Mouse (Mus musculus) embryonic facial prominence, embryonic 10.5 days (tissue): ENCODE data around the gene Cgnl1. TPM values are rescaled to one million over a fixed set of nuclear protein-coding genes. Genes with fewer than 3 reads are reported as not detected.
A peak's percentile ranks its signal among the peaks of the same experiment; 100 is the strongest.

Experiments
- DNase-seq: peaks from one replicate; pipeline ENCODE4 v3.0.0-alpha.2; 2017; ENCODE audit warnings: low spot score
- H3K27ac ChIP-seq: fragments of 300-500 bp; sonication (generic); replicated peaks from 2 replicates; pipeline ENCODE4 v1.5.1; 2016; ENCODE audit warnings: mild to moderate bottlenecking
- H3K27me3 ChIP-seq: fragments of 300-500 bp; sonication (generic); replicated peaks from 2 replicates; pipeline ENCODE4 v1.6.1; 2016; ENCODE audit warnings: low read depth, mild to moderate bottlenecking; ENCODE audit not compliant: poor library complexity, severe bottlenecking
- H3K36me3 ChIP-seq: fragments of 300-500 bp; sonication (generic); replicated peaks from 2 replicates; pipeline ENCODE4 v1.6.1; 2016; ENCODE audit warnings: mild to moderate bottlenecking, moderate library complexity
- H3K4me1 ChIP-seq: fragments of 300-500 bp; sonication (generic); 2 replicates; pipeline ENCODE4 v1.6.1; 2016
- H3K4me3 ChIP-seq: fragments of 300-500 bp; sonication (generic); 2 replicates; pipeline ENCODE4 v1.5.1; 2016; ENCODE audit warnings: mild to moderate bottlenecking, moderate library complexity
- H3K9me3 ChIP-seq: fragments of 300-500 bp; sonication (generic); 2 replicates; pipeline ENCODE4 v1.6.1; 2016; ENCODE audit warnings: mild to moderate bottlenecking
- WGBS: fragments of 180-500 bp; shearing (Covaris S2); methylation state at CpG from one replicate; pipeline ENCODE4 v1.1.7; 2016; 5-methylcytosine and 5-hydroxymethylcytosine counted together
- polyA plus RNA-seq: library from polyadenylated mRNA; unstranded; fragments of >200 nt; fragmentation: Nextera tagmentation; extraction: Ambion mirVana; gene quantifications from 2 replicates; pipeline ENCODE4 v1.2.1, GENCODE M21; 2016

Cgnl1 gene
- polyA plus RNA-seq, 1 experiment from 2014 or later = 10.8 TPM

DNA sequence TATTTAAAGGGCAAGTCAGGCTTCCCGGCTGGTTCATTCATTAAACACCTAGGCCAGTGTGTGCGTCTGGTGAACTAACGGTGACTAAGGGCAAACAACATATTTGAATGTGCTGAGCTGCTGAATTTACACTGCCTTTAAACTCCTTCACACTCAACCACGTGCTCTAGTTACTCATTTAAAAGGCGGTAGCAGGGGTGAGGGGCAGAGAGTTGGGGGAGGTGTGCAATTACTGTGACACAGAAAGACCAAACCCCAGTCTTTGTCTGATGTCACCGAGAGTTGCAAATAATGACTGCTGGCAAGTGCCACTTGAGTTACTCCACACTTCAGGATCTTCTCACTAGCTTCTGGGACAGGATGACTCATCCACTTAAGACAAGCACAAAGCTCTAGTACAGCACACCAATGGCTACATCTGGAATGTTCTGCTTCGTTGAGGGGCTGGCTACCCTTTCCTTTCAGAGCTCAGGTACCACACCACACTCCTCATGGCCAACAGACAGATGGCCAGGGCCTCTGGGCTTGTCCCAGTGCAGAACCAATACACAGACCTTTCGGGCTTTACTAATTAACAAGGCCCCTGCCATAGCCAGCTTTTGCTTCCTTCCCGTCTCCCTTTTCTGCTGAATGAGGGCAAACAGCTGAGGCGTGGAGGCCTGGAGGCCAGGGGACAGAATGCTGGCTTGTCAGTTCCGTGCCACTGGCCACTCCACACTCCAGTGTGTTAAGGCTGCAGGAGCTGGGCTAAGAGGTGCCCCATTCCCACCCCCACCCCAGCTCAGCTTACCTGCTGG, 107.8 kb downstream of the Cgnl1 start:
- Histone ChIP-seq H3K4me1 (peaks cover 52% of the 10 kb centered on the region), H3K27ac (peak overlapping the region; percentile 35; the same call in 1 of the 2 replicates), H3K27me3 (no peaks in the 10 kb centered on the region), H3K36me3 (no peaks in the 10 kb centered on the region), H3K9me3 (no peaks in the 10 kb centered on the region), H3K4me3 (no peak overlapping the region)
- DNase-seq = no peak
- 72% methylated on average over 11 of the region's 11 CpGs for WGBS

DNA sequence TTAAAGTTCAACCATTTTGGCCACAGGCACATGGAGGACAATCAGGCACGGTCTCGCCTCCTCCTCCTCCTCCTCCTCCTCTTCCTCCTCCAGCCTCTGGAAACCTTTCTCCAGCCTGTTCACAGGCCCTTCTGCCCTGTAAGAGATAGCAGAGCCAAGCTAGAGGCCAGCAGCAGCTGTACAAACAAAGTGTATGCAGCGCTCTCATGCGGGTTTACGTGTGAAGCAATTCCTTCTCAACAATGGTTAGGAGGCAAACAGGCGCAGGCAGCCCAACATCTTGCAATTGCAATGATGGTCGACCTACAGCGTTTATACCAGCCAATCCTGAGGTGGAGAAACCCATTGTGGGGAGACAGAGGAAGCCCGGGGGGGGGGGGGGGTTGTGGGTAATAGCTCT, 110.9 kb downstream of the Cgnl1 start:
- peak; percentile 58 for DNase-seq
- H3K27ac ChIP-seq = peak overlapping the region; percentile 72
- WGBS = 50% methylated on average over 9 of the region's 9 CpGs

DNA sequence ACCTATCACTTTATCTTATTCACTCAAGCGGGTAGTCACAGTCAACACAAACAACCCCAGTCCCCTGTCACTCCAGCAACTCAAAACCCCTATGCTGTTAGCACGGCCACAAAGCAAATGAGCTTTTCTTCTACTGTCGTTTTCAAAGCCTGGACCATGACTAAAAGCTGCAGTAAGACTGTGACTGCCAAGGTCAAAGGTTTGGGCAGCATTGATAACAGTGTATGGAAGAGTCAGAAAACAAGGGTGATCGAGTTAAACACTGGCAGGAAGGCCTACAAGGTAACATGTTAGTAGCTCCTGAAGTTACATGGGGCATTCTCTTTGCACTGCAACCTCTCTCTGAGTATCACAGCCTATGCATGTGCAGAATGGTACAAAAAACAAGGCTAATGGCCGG, 111.7 kb downstream of the Cgnl1 start:
- no peak for DNase-seq
- peaks cover 40% of the 10 kb centered on the region for H3K4me1 ChIP-seq
- H3K27me3 ChIP-seq = no peaks in the 10 kb centered on the region
- H3K27ac ChIP-seq = 0 out of 2 replicates have a peak overlapping the region, but pooled peaks have one; percentile 72
- peaks cover 5% of the 10 kb centered on the region for H3K9me3 ChIP-seq
- H3K4me3 ChIP-seq = no peak overlapping the region
- H3K36me3 ChIP-seq = no peaks in the 10 kb centered on the region
- WGBS = 64% methylated on average over 5 of the region's 5 CpGs

More for the DNA sequence above, 110.9 kb downstream of the Cgnl1 start:
- no peaks in the 10 kb centered on the region for H3K27me3 ChIP-seq
- H3K36me3 ChIP-seq = no peaks in the 10 kb centered on the region
- peaks cover 5% of the 10 kb centered on the region for H3K9me3 ChIP-seq
- H3K4me1 ChIP-seq = peaks cover 35% of the 10 kb centered on the region
- H3K4me3 ChIP-seq = no peak overlapping the region

DNA sequence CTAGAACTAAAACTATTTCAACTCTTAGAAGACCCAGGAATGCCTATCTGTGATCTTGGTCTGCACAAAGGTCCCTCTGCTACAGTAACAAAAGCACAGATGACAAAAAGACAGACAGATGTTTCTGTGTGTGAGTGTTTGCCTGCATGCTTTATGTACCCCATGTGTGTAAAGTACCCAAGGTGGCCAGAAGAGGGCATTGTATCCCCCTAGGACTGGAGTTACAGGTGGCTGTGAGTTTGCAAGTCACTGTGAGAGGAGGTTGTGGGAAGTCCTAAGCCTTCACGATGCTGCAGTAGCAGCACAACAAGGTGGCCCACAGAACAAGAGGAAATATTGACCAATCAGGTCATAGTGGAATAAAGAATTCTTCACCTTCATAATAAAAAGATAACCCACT, 114.2 kb downstream of the Cgnl1 start:
- no peak overlapping the region for H3K27ac ChIP-seq
- H3K9me3 ChIP-seq = peaks cover 5% of the 10 kb centered on the region
- peaks cover 3% of the 10 kb centered on the region; the same call in 1 of the 2 replicates for H3K36me3 ChIP-seq
- DNase-seq = no peak
- H3K27me3 ChIP-seq = no peaks in the 10 kb centered on the region
- peaks cover 32% of the 10 kb centered on the region for H3K4me1 ChIP-seq
- 88% methylated on average over 1 of the region's 1 CpGs for WGBS
- H3K4me3 ChIP-seq = no peak overlapping the region

DNA sequence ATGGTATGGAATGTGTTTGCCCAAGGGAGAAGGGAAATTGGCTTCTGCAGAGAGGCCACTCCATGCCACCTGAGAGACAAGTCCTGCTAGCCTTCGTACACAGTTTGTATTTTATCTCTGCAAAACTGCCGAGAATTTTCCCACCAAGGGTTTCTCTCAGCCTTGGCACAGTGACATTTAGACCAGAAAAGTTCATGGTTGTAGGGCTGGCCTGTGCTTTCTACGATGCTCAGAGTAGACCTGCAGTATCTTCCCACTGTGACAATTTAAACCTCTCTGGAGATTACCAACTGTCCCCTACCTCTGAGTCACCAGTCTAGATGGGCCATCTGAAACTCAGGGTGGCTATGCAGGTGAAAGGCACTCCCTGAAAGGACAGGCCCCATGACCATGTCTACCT, 116.5 kb downstream of the Cgnl1 start:
- no peaks in the 10 kb centered on the region for H3K27me3 ChIP-seq
- peaks cover 5% of the 10 kb centered on the region for H3K9me3 ChIP-seq
- H3K4me3 ChIP-seq = no peak overlapping the region
- WGBS = 77% methylated on average over 3 of the region's 3 CpGs
- H3K27ac ChIP-seq = no peak overlapping the region
- no peak for DNase-seq
- H3K36me3 ChIP-seq = peaks cover 12% of the 10 kb centered on the region; the same call in 1 of the 2 replicates
- peaks cover 20% of the 10 kb centered on the region for H3K4me1 ChIP-seq

DNA sequence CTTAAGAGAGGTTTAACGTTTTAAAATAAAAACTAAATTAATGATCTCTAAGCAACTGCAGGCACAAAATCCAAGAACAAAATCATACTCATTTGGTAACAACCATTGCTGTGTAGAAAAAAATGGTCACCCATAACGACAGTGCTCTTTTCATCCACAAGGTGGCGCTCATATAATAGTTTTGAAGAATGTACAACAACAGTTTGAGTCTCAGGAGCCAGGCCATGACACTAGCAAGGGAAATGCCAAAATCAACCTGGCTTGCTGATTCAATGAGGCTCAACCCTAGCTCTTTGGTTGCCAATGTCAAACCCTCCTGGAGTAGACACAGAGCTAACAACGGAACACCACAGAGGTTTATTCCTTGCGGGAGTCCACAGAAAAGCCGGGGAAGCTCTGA, 125.3 kb downstream of the Cgnl1 start:
- Histone ChIP-seq H3K27ac (no peak overlapping the region; the same call in 1 of the 2 replicates), H3K27me3 (no peaks in the 10 kb centered on the region), H3K4me3 (no peak overlapping the region), H3K9me3 (no peaks in the 10 kb centered on the region; the same call in 1 of the 2 replicates), H3K4me1 (0 out of 2 replicates have a peak, but pooled peaks cover 11% of the 10 kb centered on the region), H3K36me3 (peaks cover 18% of the 10 kb centered on the region; the same call in 1 of the 2 replicates)
- peak; percentile 63 for DNase-seq
- WGBS = 38% methylated on average over 6 of the region's 6 CpGs

DNA sequence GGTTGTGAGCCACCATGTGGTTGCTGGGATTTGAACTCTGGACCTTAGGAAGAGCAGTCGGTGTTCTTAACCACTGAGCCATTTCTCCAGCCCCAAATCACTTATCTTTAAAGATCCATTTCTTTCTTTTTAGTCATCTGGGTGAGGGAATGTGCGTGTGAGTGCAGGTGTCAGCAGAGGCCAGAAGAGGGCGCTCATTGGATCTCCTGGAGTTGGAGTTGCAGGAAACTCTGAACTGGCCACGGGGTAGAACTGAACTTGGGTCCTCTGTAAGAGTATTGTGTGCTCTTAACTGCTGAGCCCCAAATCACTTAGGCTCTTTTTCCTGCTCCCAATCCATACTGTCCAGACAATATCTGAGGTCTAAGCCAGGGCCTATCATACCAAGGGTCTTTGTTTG, 127.8 kb downstream of the Cgnl1 start:
- no peaks in the 10 kb centered on the region for H3K27me3 ChIP-seq
- DNase-seq = no peak
- H3K27ac ChIP-seq = no peak overlapping the region
- peaks cover 17% of the 10 kb centered on the region; the same call in 1 of the 2 replicates for H3K36me3 ChIP-seq
- H3K9me3 ChIP-seq = no peaks in the 10 kb centered on the region; the same call in 1 of the 2 replicates
- H3K4me3 ChIP-seq = no peak overlapping the region
- 93% methylated on average over 4 of the region's 4 CpGs for WGBS
- 0 out of 2 replicates have a peak, but pooled peaks cover 4% of the 10 kb centered on the region for H3K4me1 ChIP-seq

DNA sequence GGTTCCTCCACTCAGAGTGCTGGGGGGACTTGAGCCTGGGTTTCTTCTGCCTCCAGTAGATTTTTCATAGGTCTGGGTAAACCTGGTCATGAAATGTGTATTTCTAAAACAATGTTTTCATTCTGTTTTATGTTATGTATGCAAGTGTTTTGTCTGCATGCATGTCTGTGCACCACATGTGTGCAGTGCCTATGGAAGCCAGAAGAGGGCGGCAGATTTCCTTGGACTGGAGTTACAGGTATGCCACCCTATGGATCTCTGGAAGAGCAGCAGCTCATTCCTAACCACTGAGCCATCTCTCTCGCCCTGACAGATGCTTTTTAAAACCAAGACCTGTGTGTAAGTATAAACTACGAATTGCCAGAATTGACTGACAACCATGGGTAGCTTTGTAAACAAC, 129.1 kb downstream of the Cgnl1 start:
- Histone ChIP-seq H3K4me1 (0 out of 2 replicates have a peak, but pooled peaks cover 3% of the 10 kb centered on the region), H3K27ac (no peak overlapping the region), H3K4me3 (no peak overlapping the region), H3K36me3 (peaks cover 17% of the 10 kb centered on the region; the same call in 1 of the 2 replicates), H3K9me3 (no peaks in the 10 kb centered on the region; the same call in 1 of the 2 replicates), H3K27me3 (no peaks in the 10 kb centered on the region)
- 94% methylated on average over 3 of the region's 3 CpGs for WGBS
- no peak for DNase-seq

DNA sequence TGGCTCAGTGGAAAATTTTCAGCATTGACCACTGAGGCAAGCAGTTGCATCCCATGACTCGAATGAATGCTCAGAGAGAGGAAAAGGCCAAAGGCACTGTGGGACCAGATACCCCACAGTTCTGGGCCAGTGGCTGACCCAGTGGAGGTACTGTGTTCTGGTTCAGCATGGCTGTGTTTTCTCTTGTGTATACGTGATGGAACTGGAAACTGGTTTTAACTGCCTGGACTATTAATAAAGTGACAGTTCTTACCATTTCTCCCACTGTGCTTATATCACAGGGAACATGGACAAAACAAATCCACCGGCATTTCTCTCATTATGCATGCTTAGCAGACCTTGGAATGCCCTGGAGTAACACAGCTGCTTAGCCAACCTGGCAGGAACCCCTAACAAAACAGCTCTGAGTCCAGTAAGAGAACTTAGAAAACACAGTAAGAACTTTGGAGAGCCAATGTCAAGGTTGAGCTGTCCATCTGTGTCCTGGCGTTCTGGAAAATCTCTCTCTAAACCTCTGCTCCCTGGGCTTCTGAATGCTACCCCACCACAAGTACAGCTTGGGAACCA, 131.0 kb downstream of the Cgnl1 start:
- H3K36me3 ChIP-seq = peaks cover 17% of the 10 kb centered on the region; the same call in 1 of the 2 replicates
- no peaks in the 10 kb centered on the region for H3K27me3 ChIP-seq
- no peak overlapping the region for H3K4me3 ChIP-seq
- H3K4me1 ChIP-seq = peaks cover 7% of the 10 kb centered on the region; the same call in 1 of the 2 replicates
- no peaks in the 10 kb centered on the region; the same call in 1 of the 2 replicates for H3K9me3 ChIP-seq
- H3K27ac ChIP-seq = no peak overlapping the region
- 86% methylated on average over 4 of the region's 4 CpGs for WGBS
- no peak for DNase-seq

DNA sequence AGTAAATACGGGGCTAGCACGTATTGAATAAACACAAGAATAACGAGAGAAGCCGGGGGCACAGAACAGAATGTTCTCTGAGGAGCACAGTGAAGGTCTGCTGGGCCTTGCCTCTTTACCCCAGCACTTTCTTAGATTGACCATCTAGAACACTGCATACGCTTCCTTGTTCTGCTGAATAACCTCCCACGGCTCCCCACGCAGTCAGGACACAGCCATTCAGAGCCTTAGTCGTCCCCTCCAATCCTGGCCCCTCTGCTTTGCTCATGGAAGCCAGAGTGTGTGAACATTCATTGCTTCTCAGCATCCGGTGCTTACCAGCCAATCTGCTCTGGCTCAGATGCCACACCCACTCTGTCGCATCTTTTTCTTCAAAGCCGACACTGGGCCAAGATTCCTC, 133.2 kb downstream of the Cgnl1 start:
- peaks cover 15% of the 10 kb centered on the region; the same call in 1 of the 2 replicates for H3K36me3 ChIP-seq
- H3K4me1 ChIP-seq = peaks cover 7% of the 10 kb centered on the region; the same call in 1 of the 2 replicates
- H3K27ac ChIP-seq = no peak overlapping the region
- H3K4me3 ChIP-seq = no peak overlapping the region
- DNase-seq = no peak
- 75% methylated on average over 11 of the region's 11 CpGs for WGBS
- no peaks in the 10 kb centered on the region for H3K27me3 ChIP-seq
- H3K9me3 ChIP-seq = peaks cover 5% of the 10 kb centered on the region; the same call in 1 of the 2 replicates

DNA sequence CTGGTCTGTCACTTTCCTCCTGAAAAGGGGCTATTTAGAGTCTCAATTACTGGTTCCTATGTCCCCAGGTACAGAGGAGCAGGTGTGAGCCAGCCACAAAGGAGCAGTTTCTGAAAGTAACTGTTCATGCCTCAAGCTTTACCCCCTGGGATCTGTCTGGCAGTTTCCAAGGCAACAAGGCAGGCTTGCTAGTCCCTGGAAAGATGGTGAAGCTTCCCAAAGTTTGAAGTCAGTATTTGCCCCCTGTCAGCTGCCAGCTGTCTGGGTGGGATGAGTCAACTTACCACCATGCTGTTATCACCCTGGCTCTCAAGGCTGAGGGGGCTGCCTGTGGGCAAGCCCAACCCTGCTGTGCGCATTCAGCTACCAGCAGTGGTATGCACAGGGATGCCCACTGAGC, 134.5 kb downstream of the Cgnl1 start:
- 79% methylated on average over 1 of the region's 1 CpGs for WGBS

DNA sequence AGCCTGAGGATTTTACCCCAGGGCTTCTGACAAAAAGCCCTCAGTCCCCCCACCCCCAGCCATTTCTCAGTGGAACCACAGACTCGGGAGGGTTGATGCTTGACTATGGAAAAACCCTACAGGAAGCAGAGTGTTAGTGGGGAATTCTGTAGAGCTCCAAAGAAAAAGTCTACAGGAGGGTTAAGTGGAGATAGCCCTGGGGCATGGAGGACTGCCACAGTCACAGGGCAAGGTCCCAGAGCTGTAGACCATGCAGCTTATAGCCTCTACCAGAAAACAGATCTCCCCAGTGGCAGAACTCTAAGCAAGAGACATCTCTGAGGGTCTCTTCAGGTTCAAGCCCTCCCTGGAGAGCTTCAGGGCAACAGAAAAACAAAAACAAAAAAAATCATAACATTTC, 135.8 kb downstream of the Cgnl1 start:
- Histone ChIP-seq H3K9me3 (0 out of 2 replicates have a peak, but pooled peaks cover 5% of the 10 kb centered on the region), H3K4me3 (no peak overlapping the region), H3K27ac (no peak overlapping the region), H3K4me1 (peaks cover 7% of the 10 kb centered on the region; the same call in 1 of the 2 replicates), H3K27me3 (no peaks in the 10 kb centered on the region), H3K36me3 (peaks cover 19% of the 10 kb centered on the region)
- 63% methylated on average over 1 of the region's 1 CpGs for WGBS
- DNase-seq = no peak

More for the DNA sequence above, 134.5 kb downstream of the Cgnl1 start:
- DNase-seq = no peak
- Histone ChIP-seq H3K27me3 (no peaks in the 10 kb centered on the region), H3K27ac (no peak overlapping the region), H3K4me1 (peaks cover 7% of the 10 kb centered on the region; the same call in 1 of the 2 replicates), H3K9me3 (0 out of 2 replicates have a peak, but pooled peaks cover 5% of the 10 kb centered on the region), H3K36me3 (peaks cover 13% of the 10 kb centered on the region; the same call in 1 of the 2 replicates), H3K4me3 (no peak overlapping the region)
